Mouse (Mus musculus) liver, postnatal 0 days (tissue): ENCODE results near the gene Cfap299.

Experiments
- CTCF ChIP-seq: sonication (generic); IDR thresholded peaks from 2 replicates; pipeline ENCODE4 v1.5.1; 2016; ENCODE audit warnings: antibody characterized with exemption, low read depth
- EP300 ChIP-seq: IDR thresholded peaks from 2 replicates; pipeline ENCODE4 v1.6.1; 2016; ENCODE audit warnings: antibody characterized with exemption, low read depth, mild to moderate bottlenecking

GRCm38 (mm10) chr5:98585915-98586314, 256.8 kb downstream of the Cfap299 start:
- TF ChIP-seq CTCF (no peak), EP300 (no peak)
